Mouse (Mus musculus) embryo, embryonic 10 days (tissue): ENCODE measurements around the gene Thumpd2.

ENCODE experiments used
- DNase-seq: peaks from one replicate; pipeline ENCODE4 v3.0.0-alpha.2; 2015; ENCODE audit warnings: low spot score

Thumpd2 gene

GRCm38 (mm10) chr17:81032957-81033356 lies 31.9 kb downstream of the Thumpd2 start:
- no peak for DNase-seq

- DNase-seq: no peak
Observed at GRCm38 (mm10) chr17:81031830-81032442, 32.9 kb downstream of the Thumpd2 start.

- no peak for DNase-seq
Observed at GRCm38 (mm10) chr17:81027331-81027730, 37.6 kb downstream of the Thumpd2 start.

- peak; percentile 46 for DNase-seq
Observed at GRCm38 (mm10) chr17:81017132-81017531, 47.8 kb downstream of the Thumpd2 start.

- DNase-seq: peak; percentile 91
Observed at GRCm38 (mm10) chr17:81015814-81016447, 49.0 kb downstream of the Thumpd2 start.

GRCm38 (mm10) chr17:81010844-81011685 lies 53.8 kb downstream of the Thumpd2 start:
- DNase-seq: peak; percentile 41

- DNase-seq: no peak
Observed at GRCm38 (mm10) chr17:81010199-81010598, 54.7 kb downstream of the Thumpd2 start.

- no peak for DNase-seq
Observed at GRCm38 (mm10) chr17:81009112-81009511, 55.8 kb downstream of the Thumpd2 start.

GRCm38 (mm10) chr17:81005292-81005691 lies 59.6 kb downstream of the Thumpd2 start:
- no peak for DNase-seq

GRCm38 (mm10) chr17:81004454-81004853 lies 60.4 kb downstream of the Thumpd2 start:
- DNase-seq: no peak

- no peak for DNase-seq
Observed at GRCm38 (mm10) chr17:81002130-81002529, 62.8 kb downstream of the Thumpd2 start.

- DNase-seq: no peak
Observed at GRCm38 (mm10) chr17:81001647-81002046, 63.2 kb downstream of the Thumpd2 start.

GRCm38 (mm10) chr17:81001010-81001409 lies 63.9 kb downstream of the Thumpd2 start:
- no peak for DNase-seq

- DNase-seq: no peak
Observed at GRCm38 (mm10) chr17:80998958-80999357, 65.9 kb downstream of the Thumpd2 start.

GRCm38 (mm10) chr17:80997226-80997625 lies 67.7 kb downstream of the Thumpd2 start:
- no peak for DNase-seq

- no peak for DNase-seq
Observed at GRCm38 (mm10) chr17:80991535-80992127, 73.3 kb downstream of the Thumpd2 start.

- DNase-seq: no peak
Observed at GRCm38 (mm10) chr17:80982976-80983375, 81.9 kb downstream of the Thumpd2 start.

- peak; percentile 84 for DNase-seq
Observed at GRCm38 (mm10) chr17:80982412-80982787, 82.5 kb downstream of the Thumpd2 start.

- DNase-seq: no peak
Observed at GRCm38 (mm10) chr17:80981721-80982411, 83.0 kb downstream of the Thumpd2 start.

- no peak for DNase-seq
Observed at GRCm38 (mm10) chr17:80980096-80980495, 84.8 kb downstream of the Thumpd2 start.

- DNase-seq: no peak
Observed at GRCm38 (mm10) chr17:80977245-80977644, 87.6 kb downstream of the Thumpd2 start.
